Mouse (Mus musculus): Measurements from ENCODE around the gene Gid4. TPM values are rescaled to one million over a fixed set of nuclear protein-coding genes. Genes with fewer than 3 reads are reported as not detected.

Gene Gid4
- 10 to 100 TPM; 64.5 to 66.7 TPM for total RNA-seq (2021)
- long read RNA-seq, experiment 1, full-length matches to known transcripts, result 171 of 194 reads
- long read RNA-seq, experiment 1, partial matches to known transcripts, result 1 of 194 reads
- long read RNA-seq, experiment 1, other reads (novel, unspliced or antisense), result 22 of 194 reads
- long read RNA-seq, experiment 2, full-length matches to known transcripts, result 156 of 178 reads
- long read RNA-seq, experiment 2, partial matches to known transcripts, result 20 of 178 reads
- long read RNA-seq, experiment 2, other reads (novel, unspliced or antisense), result 2 of 178 reads

- intact Hi-C loops (cut with DNase I), result loop anchor here (5.0 kb wide), 1 partner anchor 310 kb away; the partner anchor contains the start of gene Rai1
- peak; percentile 99 for DNase-seq
- TF ChIP-seq CTCF (IDR thresholded peaks at IDR 0.05), result no peak
- Histone ChIP-seq H3K27ac (peak within 1 kb of the TSS; percentile 94), H3K4me3 (peak within 1 kb of the TSS; percentile 91)
These were observed at the start of gene Gid4 for GRCm38 (mm10) chr11:60416963-60417716. Gene Gid4, plus strand, starts transcription at chr11:60417145.

- TF ChIP-seq CTCF (IDR thresholded peaks at IDR 0.05), result peak; percentile 19; the same call in 1 of the 2 replicates
- no peak for DNase-seq
- H3K4me3 ChIP-seq, result no peak overlapping the region
- intact Hi-C loops (cut with DNase I), result no loop called here
- peak overlapping the region; percentile 92 for H3K27ac ChIP-seq
These were observed 49.7 kb upstream of the Gid4 start for GRCm38 (mm10) chr11:60367256-60367655.

DNA sequence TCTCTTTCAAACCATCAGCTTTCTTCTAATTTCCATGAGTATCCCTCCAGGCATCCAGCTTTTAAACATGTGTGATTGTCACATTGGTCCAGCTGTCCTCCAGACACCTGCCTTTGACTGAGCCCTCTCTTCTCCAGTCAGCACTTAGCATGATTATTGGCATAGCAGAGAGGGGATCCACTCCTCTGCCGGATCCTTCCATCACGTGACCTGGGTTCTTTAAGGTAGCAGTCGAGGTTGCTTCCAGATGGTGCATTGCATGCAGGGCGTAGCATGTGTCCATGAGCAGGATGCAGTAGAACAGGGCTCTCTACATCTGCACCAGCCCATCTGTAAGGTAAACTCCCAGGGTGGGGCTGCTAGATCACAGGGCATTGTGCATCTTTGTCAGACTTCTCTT lies 48.0 kb upstream of the Gid4 start:
- no peak overlapping the region for H3K4me3 ChIP-seq
- intact Hi-C loops (cut with DNase I), result no loop called here

DNA sequence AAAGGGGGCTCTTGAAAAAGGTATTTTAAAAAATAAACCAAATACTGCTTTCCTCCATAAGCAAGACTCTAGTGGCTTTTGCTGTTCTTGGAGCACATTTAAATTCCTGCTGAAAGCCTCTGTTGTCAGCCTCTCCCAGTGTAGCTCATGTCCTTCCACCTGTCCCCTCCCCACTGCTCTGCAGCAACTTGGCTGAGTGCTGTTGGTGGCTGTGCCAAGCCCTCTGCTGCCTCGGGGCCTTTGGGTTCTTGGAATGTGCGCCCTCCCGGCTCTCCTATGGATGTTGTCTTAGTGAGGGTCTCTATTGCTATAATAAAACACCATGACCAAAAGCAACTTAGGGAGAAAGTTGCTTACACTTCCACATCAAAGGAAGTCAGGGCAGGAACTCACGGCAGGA lies 47.5 kb upstream of the Gid4 start:
- H3K4me3 ChIP-seq, result no peak overlapping the region

More for the DNA sequence above, 48.0 kb upstream of the Gid4 start:
- no peak overlapping the region for H3K27ac ChIP-seq
- no peak for DNase-seq
- no peak for TF ChIP-seq CTCF (IDR thresholded peaks at IDR 0.05)

DNA sequence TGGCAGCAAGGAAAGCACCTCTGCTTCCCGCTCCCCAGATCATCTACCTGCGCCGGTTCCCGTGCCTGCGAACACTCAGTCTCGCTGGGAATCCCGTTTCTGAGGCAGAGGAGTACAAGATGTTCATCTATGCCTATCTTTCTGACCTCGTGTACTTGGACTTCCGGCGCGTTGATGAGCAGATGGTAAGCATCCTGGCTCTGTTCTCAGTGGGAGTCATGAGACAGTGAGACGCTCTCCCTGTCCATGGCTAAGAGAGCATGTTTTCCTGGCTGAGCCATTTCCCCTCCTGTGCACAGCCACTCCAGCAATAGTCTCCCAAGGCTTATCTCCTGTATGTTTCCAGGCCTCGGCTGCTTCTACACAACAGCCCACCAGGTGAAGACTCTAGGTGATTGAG lies 46.5 kb upstream of the Gid4 start:
- intact Hi-C loops (cut with DNase I), result no loop called here
- no peak for DNase-seq
- no peak overlapping the region for H3K27ac ChIP-seq
- H3K4me3 ChIP-seq, result no peak overlapping the region
- no peak for TF ChIP-seq CTCF (IDR thresholded peaks at IDR 0.05)

More for the DNA sequence above, 47.5 kb upstream of the Gid4 start:
- no peak overlapping the region for H3K27ac ChIP-seq
- DNase-seq, result no peak
- no peak for TF ChIP-seq CTCF (IDR thresholded peaks at IDR 0.05)
- intact Hi-C loops (cut with DNase I), result no loop called here

GRCm38 (mm10) chr11:60374481-60374880 lies 42.5 kb upstream of the Gid4 start:
- no peak for TF ChIP-seq CTCF (IDR thresholded peaks at IDR 0.05)
- intact Hi-C loops (cut with DNase I), result no loop called here
- no peak for DNase-seq
- Histone ChIP-seq H3K4me3 (no peak overlapping the region), H3K27ac (no peak overlapping the region)

- no peak for DNase-seq
- intact Hi-C loops (cut with DNase I), result no loop called here
- TF ChIP-seq CTCF (IDR thresholded peaks at IDR 0.05), result no peak
- Histone ChIP-seq H3K27ac (no peak overlapping the region), H3K4me3 (no peak overlapping the region)
These were observed 33.4 kb upstream of the Gid4 start for GRCm38 (mm10) chr11:60383518-60383917.

GRCm38 (mm10) chr11:60384762-60385421 lies 32.1 kb upstream of the Gid4 start:
- no peak for DNase-seq
- Histone ChIP-seq H3K27ac (no peak overlapping the region), H3K4me3 (no peak overlapping the region)
- intact Hi-C loops (cut with DNase I), result no loop called here
- TF ChIP-seq CTCF (IDR thresholded peaks at IDR 0.05), result no peak

- no peak for DNase-seq
- no peak overlapping the region for H3K27ac ChIP-seq
- intact Hi-C loops (cut with DNase I), result no loop called here
- H3K4me3 ChIP-seq, result no peak overlapping the region
- no peak for TF ChIP-seq CTCF (IDR thresholded peaks at IDR 0.05)
These were observed 31.0 kb upstream of the Gid4 start for GRCm38 (mm10) chr11:60385946-60386345.

DNA sequence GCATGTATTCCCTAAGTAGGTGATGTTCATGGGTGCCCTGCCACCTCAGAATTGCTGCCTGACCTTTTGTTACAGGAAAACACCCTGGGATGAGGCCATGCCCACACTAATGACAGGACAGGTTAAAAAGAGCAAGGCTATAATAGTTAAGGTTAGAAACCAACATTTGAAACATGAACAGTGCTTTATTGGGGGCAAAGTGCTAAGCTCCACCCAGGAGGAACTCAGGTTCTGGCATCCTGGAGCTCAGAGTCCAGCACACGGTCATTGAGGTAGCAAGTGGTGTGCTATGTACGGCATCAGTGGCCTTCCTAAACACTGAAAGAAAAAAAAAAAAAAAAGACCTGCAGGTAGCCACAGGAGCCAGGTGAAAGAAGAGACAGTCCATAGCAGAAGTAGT lies 29.0 kb upstream of the Gid4 start:
- DNase-seq, result no peak
- TF ChIP-seq CTCF (IDR thresholded peaks at IDR 0.05), result no peak
- Histone ChIP-seq H3K27ac (no peak overlapping the region), H3K4me3 (no peak overlapping the region)
- intact Hi-C loops (cut with DNase I), result no loop called here

DNA sequence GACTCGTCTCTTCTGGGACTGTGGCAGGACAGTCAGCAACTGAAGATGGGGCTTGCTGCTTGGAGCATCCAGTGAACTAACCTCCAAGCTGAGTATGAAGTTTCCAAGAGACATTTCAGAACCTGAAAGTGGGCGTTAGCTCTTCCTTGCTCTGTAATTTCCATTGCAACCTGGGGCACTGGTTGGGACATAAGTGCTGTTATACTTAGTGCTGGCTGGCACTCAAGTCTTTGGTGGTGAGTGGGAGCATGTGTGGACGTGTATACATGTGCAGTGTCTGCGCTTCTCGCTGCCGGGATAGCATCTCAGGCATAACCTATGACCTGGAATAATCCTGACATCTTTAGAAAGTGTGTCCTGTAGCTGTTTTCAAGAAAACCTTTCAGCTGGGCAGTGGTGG lies 25.6 kb upstream of the Gid4 start:
- no peak for DNase-seq
- TF ChIP-seq CTCF (IDR thresholded peaks at IDR 0.05), result no peak
- H3K4me3 ChIP-seq, result no peak overlapping the region
- intact Hi-C loops (cut with DNase I), result no loop called here
- no peak overlapping the region for H3K27ac ChIP-seq

DNA sequence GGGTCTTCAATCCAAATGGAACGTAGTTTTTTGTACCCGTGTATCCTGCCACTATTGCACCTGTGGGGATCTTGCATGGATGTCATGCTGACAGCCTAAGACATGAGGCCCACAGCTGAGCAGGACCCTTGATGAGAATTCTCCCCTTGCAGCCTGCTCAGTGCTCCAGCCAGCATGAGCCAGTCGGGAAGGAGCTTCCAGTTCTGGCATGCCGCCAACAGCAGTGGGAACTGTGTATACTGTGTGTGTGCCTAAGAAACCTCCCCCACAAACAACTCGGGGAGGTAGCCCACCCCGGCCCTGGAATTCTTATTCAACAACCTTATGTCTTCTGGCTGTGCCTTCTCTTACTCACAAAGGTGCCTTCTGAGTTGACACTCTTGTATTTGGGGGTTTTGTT lies 20.4 kb upstream of the Gid4 start:
- no peak for DNase-seq
- no peak for TF ChIP-seq CTCF (IDR thresholded peaks at IDR 0.05)
- Histone ChIP-seq H3K4me3 (no peak overlapping the region), H3K27ac (no peak overlapping the region)
- intact Hi-C loops (cut with DNase I), result no loop called here

DNA sequence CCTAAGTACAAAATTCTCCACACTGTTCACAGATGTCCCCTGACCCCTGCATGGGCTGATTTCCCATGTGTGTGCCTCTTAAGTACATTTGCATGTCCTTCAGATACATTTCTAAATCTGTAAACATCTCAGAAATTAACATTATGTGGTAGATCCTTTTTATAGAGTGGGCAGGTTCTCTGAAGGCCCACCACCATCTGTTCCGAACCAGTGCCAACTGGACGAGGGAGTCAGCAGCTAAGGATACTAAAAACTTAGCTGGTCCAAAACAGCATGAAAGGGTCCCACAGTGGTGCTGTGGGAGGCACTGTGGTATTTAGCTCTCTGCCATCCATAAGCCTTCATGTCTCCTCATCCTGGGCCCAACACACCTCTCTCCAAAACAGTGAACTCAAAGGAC lies 19.8 kb upstream of the Gid4 start:
- no peak for TF ChIP-seq CTCF (IDR thresholded peaks at IDR 0.05)
- H3K27ac ChIP-seq, result no peak overlapping the region
- no peak for DNase-seq
- intact Hi-C loops (cut with DNase I), result no loop called here
- no peak overlapping the region for H3K4me3 ChIP-seq

All from gastrocnemius, adult 2 months (tissue).